Mouse (Mus musculus) megakaryocyte, embryonic 14.5 days (primary cell): ENCODE measurements around the gene Bcas3.

Source experiments
- FLI1 ChIP-seq: IDR thresholded peaks from 2 replicates; pipeline ENCODE4 v1.6.1; 2012; ENCODE audit warnings: low read length, inconsistent platforms, mixed read lengths
- GATA1 ChIP-seq: IDR thresholded peaks from 3 replicates; pipeline ENCODE4 v1.6.1; 2012; ENCODE audit warnings: mixed read lengths, low read length, inconsistent platforms, borderline replicate concordance

DNA sequence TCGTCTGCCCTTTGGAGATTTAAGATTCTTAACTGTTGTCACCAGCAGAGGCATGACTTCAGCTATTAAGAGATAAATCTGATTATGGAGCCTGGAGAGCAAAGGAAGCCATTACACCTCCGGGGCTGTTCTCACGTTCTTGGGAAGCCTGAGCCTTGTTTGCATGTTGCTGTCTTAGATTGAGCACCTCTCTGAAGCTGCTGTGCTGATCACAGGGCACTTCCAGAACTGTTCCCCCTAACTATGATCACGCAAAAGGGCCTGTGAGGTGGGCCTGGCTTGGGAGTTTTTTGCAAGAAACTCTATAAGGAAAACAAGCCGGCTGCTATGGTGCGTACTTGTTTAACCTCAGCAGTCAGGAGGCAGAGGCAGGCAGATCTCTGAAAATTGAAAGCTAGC lies 335.5 kb downstream of the Bcas3 start:
- no peak for TF ChIP-seq FLI1
- TF ChIP-seq GATA1: no peak
